Mouse (Mus musculus): ENCODE results near the gene Ctsa.

- TF ChIP-seq CTCF (conservative IDR thresholded peaks at IDR 0.05 in 1 of 2, IDR thresholded peaks at IDR 0.05 in 1 of 2; ENCODE audit: low read depth in 2 of 2, low read length in 2 of 2) (no peak), ELF1 (IDR thresholded peaks at IDR 0.05; ENCODE audit: low read depth, low read length) (no peak), EP300 (IDR thresholded peaks at IDR 0.05; ENCODE audit: low read length) (no peak), RCOR1 (conservative IDR thresholded peaks at IDR 0.05; ENCODE audit: low read depth, low read length) (no peak), MAX (IDR thresholded peaks at IDR 0.05; ENCODE audit: low read length) (no peak), ZNF384 (IDR thresholded peaks at IDR 0.05; ENCODE audit: low read depth, low read length) (no peak), POLR2AphosphoS2 (IDR thresholded peaks at IDR 0.05; ENCODE audit: low read depth, low read length) (no peak), E2F4 (IDR thresholded peaks at IDR 0.05; ENCODE audit: insufficient replicate concordance, low read depth, low read length) (no peak), USF1 (IDR thresholded peaks at IDR 0.05; ENCODE audit: low read depth, low read length) (no peak), ETS1 (conservative IDR thresholded peaks at IDR 0.05; ENCODE audit: low read depth, low read length) (no peak), CHD2 (IDR thresholded peaks at IDR 0.05; ENCODE audit: low read length) (no peak)
Observed at GRCm38 (mm10) chr2:164835164-164835563, 2.5 kb downstream of the Ctsa start.
